ENCODE assay signal across 8 mouse cellular contexts in the genomic region with DNA sequence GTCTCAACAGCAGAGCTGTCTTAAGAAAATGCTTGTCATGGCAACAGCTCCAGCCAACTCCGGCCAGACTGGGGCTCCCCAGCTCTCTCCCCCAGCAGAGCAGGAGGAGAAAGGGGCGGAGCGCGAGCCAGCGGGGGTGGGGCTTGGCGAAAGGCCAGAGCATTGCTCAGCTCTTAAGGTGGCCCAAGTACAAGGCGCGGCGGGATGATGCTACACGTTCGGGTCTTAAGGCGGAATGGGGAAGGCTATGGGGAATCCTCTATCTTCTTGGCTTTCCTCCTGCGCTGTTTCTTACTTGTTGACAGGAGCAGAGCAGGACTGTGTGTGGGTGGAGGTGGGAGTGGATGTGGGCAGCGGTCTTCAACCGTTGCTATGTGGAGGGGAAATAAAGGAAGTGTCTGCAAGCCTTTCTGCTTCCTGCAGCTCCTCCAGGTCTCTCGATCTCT. TPM values are rescaled to one million over a fixed set of nuclear protein-coding genes. Genes with fewer than 3 reads are reported as not detected.
DNase-seq lines count a peak whose midpoint lies in the region; ATAC-seq lines count a peak whose summit lies in the region.

A gene (minus strand): TSS at position 94 of the 446 bp plus-strand sequence.

- H3K4me2 ChIP-seq in heart, embryonic 14.5 days (ENCODE audit: low read length), result peak within 1 kb of the TSS; percentile 77
- peak within 1 kb of the TSS; percentile 95 for H3K4me2 ChIP-seq in liver, embryonic 13.5 days
- H3K4me2 ChIP-seq in stomach, embryonic 16.5 days (ENCODE audit: low read depth, low read length), result peak within 1 kb of the TSS; percentile 93

- H3K4me3 ChIP-seq in heart, embryonic 14.5 days (ENCODE audit: control insufficient read depth in 1 of 2, insufficient read depth in 1 of 2, low read depth in 1 of 2, low read length in 2 of 2), result peak within 1 kb of the TSS; percentile 62 to 85
- peak within 1 kb of the TSS; percentile 92 for H3K4me3 ChIP-seq in liver, embryonic 13.5 days (replicated peaks)
- peak within 1 kb of the TSS; percentile 77 for H3K4me3 ChIP-seq in stomach, embryonic 16.5 days (replicated peaks; ENCODE audit: low read length)

- peak within 1 kb of the TSS; percentile 65 to 70 for H3K27ac ChIP-seq in heart, embryonic 14.5 days (replicated peaks in 1 of 2; ENCODE audit: control insufficient read depth in 1 of 2, insufficient read depth in 1 of 2, low read depth in 2 of 2, low read length in 2 of 2)
- peak within 1 kb of the TSS; percentile 99 for H3K27ac ChIP-seq in liver, embryonic 13.5 days
- peak within 1 kb of the TSS; percentile 66 for H3K27ac ChIP-seq in stomach, embryonic 16.5 days (ENCODE audit: low read length)

- no peaks in the 10 kb centered on the region for H3K36me3 ChIP-seq in heart, embryonic 14.5 days (ENCODE audit: control insufficient read depth, insufficient read depth, low read length)
- H3K36me3 ChIP-seq in liver, embryonic 13.5 days, result peaks cover 10% of the 10 kb centered on the region
- no peaks in the 10 kb centered on the region for H3K36me3 ChIP-seq in stomach, embryonic 16.5 days (ENCODE audit: control insufficient read depth, insufficient read depth, low read length)

- WGBS in heart, embryonic 14.5 days, result 0% methylated on average over 16 of the region's 16 CpGs
- 1% methylated on average over 16 of the region's 16 CpGs for WGBS in liver, embryonic 13.5 days (ENCODE audit: insufficient replicate concordance)
- under 1% methylated on average over 16 of the region's 16 CpGs for WGBS in stomach, embryonic 16.5 days

- H3K4me1 ChIP-seq in heart, embryonic 14.5 days (ENCODE audit: control insufficient read depth in 2 of 2, insufficient read depth in 2 of 2, low read length in 2 of 2), result peaks cover 24 to 44% of the 10 kb centered on the region in 2 experiments
- H3K4me1 ChIP-seq in liver, embryonic 13.5 days (replicated peaks), result peaks cover 78% of the 10 kb centered on the region
- H3K4me1 ChIP-seq in stomach, embryonic 16.5 days (ENCODE audit: control insufficient read depth, insufficient read depth, low read length), result peaks cover 33% of the 10 kb centered on the region

- H3K9ac ChIP-seq in heart, embryonic 14.5 days (ENCODE audit: low read length), result peak within 1 kb of the TSS; percentile 70
- H3K9ac ChIP-seq in liver, embryonic 13.5 days, result peak within 1 kb of the TSS; percentile 97
- H3K9ac ChIP-seq in stomach, embryonic 16.5 days (ENCODE audit: low read length), result peak within 1 kb of the TSS; percentile 81

- no peaks in the 10 kb centered on the region for H3K27me3 ChIP-seq in heart, embryonic 14.5 days (ENCODE audit: control insufficient read depth, insufficient read depth, low read length)
- no peaks in the 10 kb centered on the region for H3K27me3 ChIP-seq in liver, embryonic 13.5 days
- H3K27me3 ChIP-seq in stomach, embryonic 16.5 days (ENCODE audit: control insufficient read depth, insufficient read depth, low read length), result no peaks in the 10 kb centered on the region

- no peaks in the 10 kb centered on the region for H3K9me3 ChIP-seq in heart, embryonic 14.5 days (ENCODE audit: control insufficient read depth, low read length)
- no peaks in the 10 kb centered on the region for H3K9me3 ChIP-seq in liver, embryonic 13.5 days (replicated peaks)
- H3K9me3 ChIP-seq in stomach, embryonic 16.5 days (replicated peaks; ENCODE audit: control insufficient read depth, low read length), result no peaks in the 10 kb centered on the region

- peak; percentile 81 for ATAC-seq in CD4-positive, CD25-positive, alpha-beta regulatory T cell, adult 4 months
- ATAC-seq in heart, embryonic 14.5 days (ENCODE audit: insufficient number of reproducible peaks, insufficient read depth, low FRiP score, low read depth), result peak; percentile 87
- peak; percentile 82 for ATAC-seq in liver, embryonic 13.5 days (ENCODE audit: low read depth)
- ATAC-seq in stomach, embryonic 16.5 days (ENCODE audit: insufficient read depth, low FRiP score), result peak; percentile 91

- DNase-seq in c-Kit-negative CD71-positive TER-119-positive erythroid progenitor cells, embryonic 14.5 days (ENCODE audit: low read depth, low spot score), result peak; percentile 95
- DNase-seq in fibroblast of lung, adult 2 months (ENCODE audit: low read depth), result peak; percentile 87
- peak; percentile 97 for DNase-seq in kidney, postnatal 14 days
- DNase-seq in liver, embryonic 13.5 days, result peak; percentile 98
- DNase-seq in neural tube, embryonic 10.5 days (ENCODE audit: extremely low spot score, low spot score), result peak; percentile 84

RNA-seq across cellular contexts. Expression of the gene that starts here (rescaled TPM):
- polyA plus RNA-seq in CD4-positive, CD25-positive, alpha-beta regulatory T cell, adult 4 months (2017; shearing (Covaris generic)), result 10 to 100 TPM in 1 of 2 experiments, 1 to 10 TPM in 1; 9.6 to 12.8 TPM
- polyA plus RNA-seq in heart, embryonic 14.5 days (2014; fragmentation: Nextera tagmentation; extraction: Ambion mirVana), result 18.7 and 21.3 TPM in 2 replicates
- polyA plus RNA-seq in liver, embryonic 13.5 days (2015; fragmentation: Nextera tagmentation; extraction: Ambion mirVana), result 27.5 and 28.8 TPM in 2 replicates
- polyA plus RNA-seq in stomach, embryonic 16.5 days (2015; fragmentation: Nextera tagmentation; extraction: Ambion mirVana), result 22.3 and 23.9 TPM in 2 replicates

Comparison
In these comparisons a context has a peak if more than half of its experiments do, and no peak if none do; other contexts are left out.
1. Peak in every context shown above with its lines: DNase-seq, ATAC-seq, H3K4me3 ChIP-seq and H3K27ac ChIP-seq.